Mouse (Mus musculus): ENCODE measurements around the gene C2cd2.

DNA sequence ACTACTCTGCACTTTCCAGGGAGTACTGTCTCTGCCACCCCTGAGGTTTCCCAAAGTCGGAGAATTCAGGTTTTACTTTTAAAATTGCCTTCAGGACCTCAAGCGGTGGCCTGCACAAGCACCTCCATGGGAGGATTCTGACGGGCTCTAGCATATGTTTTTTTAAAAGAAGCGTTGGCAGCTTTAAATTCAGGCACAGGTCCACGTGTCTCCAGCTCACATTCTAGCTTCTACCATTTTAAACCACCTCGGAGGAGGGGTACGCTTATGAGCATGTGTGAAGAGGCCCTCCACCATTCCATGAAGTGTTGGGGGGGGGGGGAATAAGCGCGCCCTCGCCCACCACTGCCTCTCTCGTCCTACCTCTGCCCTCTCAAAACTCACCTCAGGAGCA, 111.7 kb downstream of the C2cd2 start:
- no peak for TF ChIP-seq POLR2A (IDR thresholded peaks at IDR 0.05; ENCODE audit: borderline replicate concordance, extremely low read depth, low read depth, low read length)
- TF ChIP-seq CTCF (IDR thresholded peaks at IDR 0.05; ENCODE audit: insufficient read depth, low read length), result no peak

All from lung, adult 2 months (tissue).